Mouse (Mus musculus) gastrocnemius, postnatal 36 days (tissue): ENCODE measurements at regions not wholly inside any gene's neighbourhood (a gene's known extent, or its start where the extent isn't known, plus 50 kb on each side); places are given as distances from the start of the nearest gene placed in this dataset.

Experiments
- DNase-seq, 2 experiments: peaks; one replicate each; pipeline ENCODE4 v3.0.0; 2022
- intact Hi-C: fragments of 180-260 bp; cut with DNase I; formaldehyde crosslinking; loops from one replicate; pipeline ENCODE4 v1.15.1; 2025

DNA sequence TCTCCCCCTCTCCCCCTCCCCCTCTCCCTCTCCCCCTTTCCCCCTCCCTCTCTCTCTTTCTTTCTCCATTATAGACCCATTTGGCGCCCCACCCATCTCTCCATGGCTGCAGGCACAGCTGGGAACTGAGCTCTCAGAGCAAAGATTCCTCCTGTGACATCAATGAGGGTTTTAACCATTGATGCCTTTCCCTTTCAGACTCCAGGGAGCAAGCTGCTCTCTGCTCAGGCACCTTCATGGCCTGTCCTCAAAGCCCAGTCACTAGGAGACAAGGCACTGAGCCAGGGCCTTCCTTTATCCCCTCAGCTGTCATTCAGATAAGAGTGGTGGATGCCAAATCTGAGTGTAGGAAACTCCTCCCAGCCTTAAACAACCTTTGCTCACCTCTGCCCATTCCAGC, 56.8 kb upstream of the Gm45716 start:
- intact Hi-C loops: no loop called here

DNA sequence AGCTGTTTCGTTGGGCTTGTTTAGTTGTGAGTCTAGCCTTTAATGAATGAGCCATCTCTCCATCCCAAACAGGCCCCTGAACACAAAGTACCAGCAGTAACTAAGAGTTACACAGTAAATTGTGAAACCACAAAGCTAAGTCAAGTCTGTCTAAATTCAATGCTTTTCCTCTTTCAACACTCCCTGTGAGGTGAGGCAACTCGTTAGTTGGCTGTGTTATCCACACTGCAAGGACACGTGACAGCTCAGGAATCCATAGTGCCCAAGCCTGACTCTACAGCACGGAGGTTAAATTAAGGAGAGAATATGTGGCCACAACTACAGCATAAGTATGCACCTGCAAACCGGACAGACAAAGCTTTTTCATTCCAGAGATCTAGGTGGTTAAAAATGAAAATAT, 54.9 kb upstream of the Gm45716 start:
- intact Hi-C loops: no loop called here
- DNase-seq: no peak

More for the DNA sequence above, 56.8 kb upstream of the Gm45716 start:
- peak in 1 of 2 experiments; percentile 6 for DNase-seq

DNA sequence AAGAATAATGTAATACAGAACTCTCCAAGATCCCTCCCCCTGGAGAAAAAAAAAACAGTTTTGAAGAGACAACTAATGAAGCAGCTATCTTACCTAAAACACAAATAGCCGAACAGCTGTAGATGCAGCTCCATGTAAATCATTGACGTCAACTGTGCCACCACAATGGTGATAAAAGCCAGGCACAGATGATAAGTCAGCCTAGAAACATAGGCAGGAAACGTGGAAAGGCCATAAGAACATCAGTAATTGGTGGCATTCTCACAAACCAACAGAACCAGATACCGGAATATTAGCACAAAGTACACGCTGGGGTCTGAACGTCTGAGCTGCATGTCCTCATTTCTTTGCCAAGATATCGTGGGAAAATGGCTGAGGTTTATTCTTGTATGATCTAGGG, 51.2 kb upstream of the Gm45716 start:
- intact Hi-C loops: no loop called here
- DNase-seq: no peak
